Mouse (Mus musculus) MEL (cell line): ENCODE data around the gene Daxx. TPM values are rescaled to one million over a fixed set of nuclear protein-coding genes. Genes with fewer than 3 reads are reported as not detected.
A peak's percentile ranks its signal among the peaks of the same experiment; 100 is the strongest.

Experiments used
- DNase-seq: peaks from one replicate; pipeline ENCODE4 v3.0.0; 2011; ENCODE audit warnings: low read depth, low spot score
- H3K27ac ChIP-seq: 2 replicates; pipeline ENCODE4 v1.5.1; 2012; ENCODE audit warnings: low read depth, mild to moderate bottlenecking, control low read depth, low read length, moderate library complexity; ENCODE audit not compliant: control insufficient read depth
- H3K27me3 ChIP-seq, 2 experiments: fragments of 150-350 bp in 1 of 2; sonication (generic) in 1 of 2; 2 replicates each; pipeline ENCODE4 v1.6.1; 2012; ENCODE audit warnings: low read length in 2 of 2, mild to moderate bottlenecking in 2 of 2, improper control_type of control experiment in 1 of 2, moderate library complexity in 1 of 2; ENCODE audit not compliant: insufficient read depth in 2 of 2, control insufficient read depth in 1 of 2
- H3K36me3 ChIP-seq, 2 experiments: 2 replicates each; pipeline ENCODE4 v1.6.1; 2012 to 2014; ENCODE audit warnings: low read length in 2 of 2, improper control_type of control experiment in 1 of 2, inconsistent platforms in 1 of 2, mild to moderate bottlenecking in 1 of 2; ENCODE audit not compliant: insufficient read depth in 2 of 2, control insufficient read depth in 1 of 2
- H3K4me1 ChIP-seq, 2 experiments: fragments of 150-350 bp in 1 of 2; sonication (generic) in 1 of 2; 2 replicates each; pipeline ENCODE4 v1.6.1; 2012; ENCODE audit warnings: low read length in 2 of 2, improper control_type of control experiment in 1 of 2, mild to moderate bottlenecking in 1 of 2; ENCODE audit not compliant: insufficient read depth in 2 of 2, control insufficient read depth in 1 of 2
- H3K4me3 ChIP-seq, 2 experiments: fragments of 150-350 bp in 1 of 2; sonication (generic) in 1 of 2; 2 replicates each; pipeline ENCODE4 v1.5.1; 2012; ENCODE audit warnings: low read depth in 2 of 2, low read length in 2 of 2, mild to moderate bottlenecking in 2 of 2, moderate library complexity in 2 of 2, control low read depth in 1 of 2, improper control_type of control experiment in 1 of 2; ENCODE audit not compliant: control insufficient read depth in 1 of 2, insufficient read depth in 1 of 2
- H3K79me2 ChIP-seq: 2 replicates; pipeline ENCODE4 v1.6.1; 2012; ENCODE audit warnings: mild to moderate bottlenecking, low read length, moderate library complexity; ENCODE audit not compliant: control insufficient read depth, poor library complexity, insufficient read depth
- H3K9ac ChIP-seq: 2 replicates; pipeline ENCODE4 v1.6.1; 2012; ENCODE audit warnings: low read depth, mild to moderate bottlenecking, control low read depth, low read length, moderate library complexity; ENCODE audit not compliant: control insufficient read depth, poor library complexity, severe bottlenecking
- H3K9me3 ChIP-seq: fragments of 150-350 bp; sonication (generic); replicated peaks from 2 replicates; pipeline ENCODE4 v1.6.1; 2012; ENCODE audit warnings: mild to moderate bottlenecking, low read length, improper control_type of control experiment, moderate library complexity; ENCODE audit not compliant: insufficient read depth
- BHLHE40 ChIP-seq: IDR thresholded peaks from 2 replicates; pipeline ENCODE4 v1.6.1; 2012; ENCODE audit warnings: low read depth, mild to moderate bottlenecking, inconsistent platforms, low read length, improper control_type of control experiment, borderline replicate concordance
- CHD1 ChIP-seq: IDR thresholded peaks from 2 replicates; pipeline ENCODE4 v1.6.1; 2012; ENCODE audit warnings: low read depth, mild to moderate bottlenecking, inconsistent platforms, low read length, improper control_type of control experiment
- CTCF ChIP-seq, 3 experiments: IDR thresholded peaks in 2 of 3; conservative IDR thresholded peaks in 1 of 3; 2 replicates each; pipeline ENCODE4 v1.5.1; 2011 to 2012; ENCODE audit warnings: low read length in 3 of 3, low read depth in 2 of 3, mild to moderate bottlenecking in 2 of 3, improper control_type of control experiment in 1 of 3, inconsistent platforms in 1 of 3, mixed read lengths in 1 of 3, moderate library complexity in 1 of 3; ENCODE audit not compliant: control insufficient read depth in 1 of 3, insufficient read depth in 1 of 3, poor library complexity in 1 of 3, severe bottlenecking in 1 of 3
- E2F4 ChIP-seq: IDR thresholded peaks from 2 replicates; pipeline ENCODE4 v1.6.1; 2011; ENCODE audit warnings: low read depth, low read length, improper control_type of control experiment, borderline replicate concordance
- ELF1 ChIP-seq: IDR thresholded peaks from 2 replicates; pipeline ENCODE4 v1.6.1; 2014; ENCODE audit warnings: low read depth, mild to moderate bottlenecking, inconsistent platforms, low read length, improper control_type of control experiment, moderate library complexity
- EP300 ChIP-seq, 2 experiments: IDR thresholded peaks; 2 replicates each; pipeline ENCODE4 v1.6.1; 2011; ENCODE audit warnings: improper control_type of control experiment in 2 of 2, low read length in 2 of 2, low read depth in 1 of 2, mild to moderate bottlenecking in 1 of 2
- ETS1 ChIP-seq: IDR thresholded peaks from 2 replicates; pipeline ENCODE4 v1.6.1; 2012; ENCODE audit warnings: low read depth, mild to moderate bottlenecking, inconsistent platforms, low read length, improper control_type of control experiment, moderate library complexity
- GABPA ChIP-seq: IDR thresholded peaks from 2 replicates; pipeline ENCODE4 v1.6.1; 2012; ENCODE audit warnings: low read depth, mild to moderate bottlenecking, inconsistent platforms, low read length, improper control_type of control experiment, moderate library complexity
- GATA1 ChIP-seq: IDR thresholded peaks from 2 replicates; pipeline ENCODE4 v1.6.1; 2011; ENCODE audit warnings: low read depth, low read length, improper control_type of control experiment
- JUND ChIP-seq: IDR thresholded peaks from 2 replicates; pipeline ENCODE4 v1.6.1; 2011; ENCODE audit warnings: low read depth, mild to moderate bottlenecking, improper control_type of control experiment, low read length
- KAT2A ChIP-seq: conservative IDR thresholded peaks from 2 replicates; pipeline ENCODE4 v1.6.1; 2012; ENCODE audit warnings: low read depth, low read length, improper control_type of control experiment, inconsistent platforms
- MAFK ChIP-seq: IDR thresholded peaks from 2 replicates; pipeline ENCODE4 v1.6.1; 2011; ENCODE audit warnings: low read depth, mild to moderate bottlenecking, low read length, improper control_type of control experiment, borderline replicate concordance
- MAZ ChIP-seq: IDR thresholded peaks from 2 replicates; pipeline ENCODE4 v1.6.1; 2012; ENCODE audit warnings: low read depth, mild to moderate bottlenecking, inconsistent platforms, low read length, improper control_type of control experiment
- MEF2A ChIP-seq: IDR thresholded peaks from 2 replicates; pipeline ENCODE4 v1.6.1; 2014; ENCODE audit warnings: low read depth, mild to moderate bottlenecking, inconsistent platforms, low read length, improper control_type of control experiment; ENCODE audit not compliant: poor library complexity, insufficient replicate concordance, severe bottlenecking; ENCODE audit errors: extremely low read depth
- MXI1 ChIP-seq: IDR thresholded peaks from 2 replicates; pipeline ENCODE4 v1.6.1; 2011; ENCODE audit warnings: mild to moderate bottlenecking, low read depth, low read length, improper control_type of control experiment
- MYB ChIP-seq: IDR thresholded peaks from 2 replicates; pipeline ENCODE4 v1.6.1; 2011; ENCODE audit warnings: mild to moderate bottlenecking, low read depth, low read length, improper control_type of control experiment
- NELFE ChIP-seq: IDR thresholded peaks from 2 replicates; pipeline ENCODE4 v1.6.1; 2011; ENCODE audit warnings: low read depth, low read length, improper control_type of control experiment
- NRF1 ChIP-seq: IDR thresholded peaks from 2 replicates; pipeline ENCODE4 v1.6.1; 2014; ENCODE audit warnings: low read depth, mild to moderate bottlenecking, inconsistent platforms, low read length, improper control_type of control experiment, moderate library complexity; ENCODE audit not compliant: poor library complexity, insufficient read depth, severe bottlenecking
- POLR2A ChIP-seq, 2 experiments: IDR thresholded peaks; 2 replicates each; pipeline ENCODE4 v1.6.1; 2011 to 2012; ENCODE audit warnings: low read length in 2 of 2, mild to moderate bottlenecking in 2 of 2, control low read depth in 1 of 2, improper control_type of control experiment in 1 of 2, low read depth in 1 of 2, moderate library complexity in 1 of 2; ENCODE audit not compliant: control insufficient read depth in 1 of 2, insufficient read depth in 1 of 2, poor library complexity in 1 of 2
- POLR2AphosphoS2 ChIP-seq: IDR thresholded peaks from 2 replicates; pipeline ENCODE4 v1.6.1; 2011; ENCODE audit warnings: low read length, improper control_type of control experiment
- POLR2AphosphoS5 ChIP-seq: IDR thresholded peaks from 2 replicates; pipeline ENCODE4 v1.6.1; 2012; ENCODE audit warnings: low read depth, borderline replicate concordance, mild to moderate bottlenecking, inconsistent platforms, low read length, moderate library complexity, mixed read lengths
- RAD21 ChIP-seq: IDR thresholded peaks from 2 replicates; pipeline ENCODE4 v1.6.1; 2011; ENCODE audit warnings: mild to moderate bottlenecking, low read depth, low read length, improper control_type of control experiment
- RCOR1 ChIP-seq: IDR thresholded peaks from 2 replicates; pipeline ENCODE4 v1.6.1; 2012; ENCODE audit warnings: low read depth, mild to moderate bottlenecking, inconsistent platforms, low read length, improper control_type of control experiment
- SIN3A ChIP-seq: IDR thresholded peaks from 2 replicates; pipeline ENCODE4 v1.6.1; 2012; ENCODE audit warnings: low read length, improper control_type of control experiment, inconsistent platforms
- SMC3 ChIP-seq: IDR thresholded peaks from 2 replicates; pipeline ENCODE4 v1.6.1; 2011; ENCODE audit warnings: low read depth, low read length, improper control_type of control experiment
- TBP ChIP-seq: IDR thresholded peaks from 2 replicates; pipeline ENCODE4 v1.8.0; 2011; ENCODE audit warnings: low read depth, low read length, improper control_type of control experiment
- TCF12 ChIP-seq: IDR thresholded peaks from 2 replicates; pipeline ENCODE4 v1.6.1; 2014; ENCODE audit warnings: low read depth, mild to moderate bottlenecking, inconsistent platforms, low read length, improper control_type of control experiment, moderate library complexity
- UBTF ChIP-seq: IDR thresholded peaks from 2 replicates; pipeline ENCODE4 v1.6.1; 2012; ENCODE audit warnings: low read depth, mild to moderate bottlenecking, inconsistent platforms, low read length, improper control_type of control experiment, moderate library complexity, borderline replicate concordance; ENCODE audit not compliant: insufficient read depth
- USF1 ChIP-seq: IDR thresholded peaks from 2 replicates; pipeline ENCODE4 v1.6.1; 2014; ENCODE audit warnings: low read depth, mild to moderate bottlenecking, inconsistent platforms, low read length, improper control_type of control experiment, moderate library complexity
- USF2 ChIP-seq, 2 experiments: IDR thresholded peaks; 2 replicates each; pipeline ENCODE4 v1.6.1; 2011 to 2012; ENCODE audit warnings: improper control_type of control experiment in 2 of 2, low read length in 2 of 2, borderline replicate concordance in 1 of 2, inconsistent platforms in 1 of 2, low read depth in 1 of 2, mild to moderate bottlenecking in 1 of 2; ENCODE audit not compliant: insufficient read depth in 1 of 2
- ZC3H11A ChIP-seq: IDR thresholded peaks from 2 replicates; pipeline ENCODE4 v1.6.1; 2012; ENCODE audit warnings: low read depth, mild to moderate bottlenecking, inconsistent platforms, low read length, improper control_type of control experiment
- ZKSCAN1 ChIP-seq: IDR thresholded peaks from 2 replicates; pipeline ENCODE4 v1.6.1; 2012; ENCODE audit warnings: low read depth, mild to moderate bottlenecking, inconsistent platforms, low read length, improper control_type of control experiment, moderate library complexity
- ZMIZ1 ChIP-seq: IDR thresholded peaks from 2 replicates; pipeline ENCODE4 v1.6.1; 2012; ENCODE audit warnings: low read depth, mild to moderate bottlenecking, inconsistent platforms, low read length, improper control_type of control experiment, moderate library complexity
- ZNF384 ChIP-seq: IDR thresholded peaks from 2 replicates; pipeline ENCODE4 v1.6.1; 2012; ENCODE audit warnings: low read depth, mild to moderate bottlenecking, inconsistent platforms, low read length, improper control_type of control experiment
- polyA plus RNA-seq, 2 experiments: library from polyadenylated mRNA; stranded (reverse) in 1 of 2; unstranded in 1 of 2; fragments of >175 nt in 1 of 2; fragments of >200 nt in 1 of 2; gene quantifications; 2 replicates each; pipeline versions ENCODE4 v1.2.1 to v1.2.4; 2012; ENCODE audit warnings: low replicate concordance in 2 of 2, low read depth in 1 of 2; ENCODE audit not compliant: insufficient read length in 2 of 2, insufficient read depth in 1 of 2, missing spikeins in 1 of 2
- total RNA-seq: library from RNA; depleted of rRNA; stranded (reverse); fragments of 300-350 nt; gene quantifications from 2 replicates; pipeline ENCODE4 v1.2.3, GENCODE M21; 2012; rRNA removed

Daxx gene
- total RNA-seq (39.6 and 40.6 TPM in 2 replicates), polyA plus RNA-seq (10 to 100 TPM in 1 of 2 experiments, not detected in 1; 68.0 TPM)

DNA sequence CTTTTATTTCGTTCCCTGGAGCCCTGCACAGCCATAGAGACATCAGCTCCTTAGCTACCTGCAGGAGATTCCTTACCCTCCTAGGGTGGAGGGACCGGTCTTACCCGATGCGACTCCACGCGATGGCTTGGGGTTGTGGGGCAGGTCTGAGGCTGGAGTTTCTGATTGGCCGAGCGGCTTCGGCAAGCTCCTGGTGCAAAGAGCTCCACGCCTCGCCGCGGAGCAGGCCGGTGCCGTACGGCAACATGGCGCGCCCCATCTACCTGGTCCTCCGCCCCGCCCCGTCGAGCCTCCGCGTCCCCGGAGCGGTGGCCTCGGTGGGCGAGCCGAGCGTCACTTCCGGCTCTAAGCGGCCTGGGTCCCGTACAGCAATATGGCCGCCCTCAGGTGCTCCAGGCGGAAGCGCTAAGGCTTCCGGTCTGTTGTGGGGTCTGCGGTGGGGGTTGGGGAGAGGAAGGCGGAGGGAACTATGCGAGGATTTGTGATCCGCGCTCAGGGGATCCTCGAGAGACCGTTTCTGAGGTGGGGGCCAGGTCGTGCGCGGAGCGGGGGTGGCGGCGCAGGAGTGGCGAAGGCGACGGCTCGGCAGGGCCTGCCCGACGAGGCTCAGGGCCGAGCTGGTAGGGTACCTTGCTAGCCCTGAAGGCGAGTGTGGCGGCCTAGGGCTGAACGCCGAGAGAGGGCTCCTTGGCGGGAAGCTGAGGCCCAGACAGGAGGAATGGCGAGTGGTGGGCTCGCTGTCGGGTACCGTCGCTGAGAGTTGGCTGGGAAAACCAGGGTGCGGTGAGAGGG is at the start of gene Daxx:
Gene Daxx (plus strand): TSS at position 338 of the 792 bp plus-strand sequence.
- peak within 1 kb of the TSS; percentile 76 to 90 for H3K4me3 ChIP-seq
- peak within 1 kb of the TSS; percentile 75 for H3K27ac ChIP-seq
- H3K27me3 ChIP-seq, result no peaks in the 10 kb centered on the region
- peaks cover 30% of the 10 kb centered on the region for H3K79me2 ChIP-seq
- H3K4me1 ChIP-seq, result peaks cover 0 to 10% of the 10 kb centered on the region in 2 experiments; a peak in 2 of 4 replicates
- no peaks in the 10 kb centered on the region for H3K9me3 ChIP-seq
- peak; percentile 99 for DNase-seq
- peak within 1 kb of the TSS; percentile 91 for H3K9ac ChIP-seq
- peaks cover 0 to 9% of the 10 kb centered on the region in 2 experiments; a peak in 3 of 4 replicates for H3K36me3 ChIP-seq
- TF ChIP-seq CTCF (IDR thresholded peaks at IDR 0.05 in 2 of 3, conservative IDR thresholded peaks at IDR 0.05 in 1 of 3; ENCODE audit: control insufficient read depth in 1 of 3, insufficient read depth in 1 of 3, low read depth in 2 of 3, low read length in 3 of 3, poor library complexity in 1 of 3, severe bottlenecking in 1 of 3) (no peak), SMC3 (no peak), ZMIZ1 (peak; percentile 82; the same call in 1 of the 2 replicates), BHLHE40 (no peak), UBTF (no peak), NRF1 (peak; percentile 57), NELFE (peak; percentile 83), POLR2A (IDR thresholded peaks at IDR 0.05; ENCODE audit: control insufficient read depth in 1 of 2, insufficient read depth in 1 of 2, low read depth in 1 of 2, low read length in 2 of 2, poor library complexity in 1 of 2) (peak in 1 of 2 experiments; percentile 85; a peak in 3 of 4 replicates), RCOR1 (peak; percentile 59; the same call in 1 of the 2 replicates), TBP (no peak; the same call in 1 of the 2 replicates), POLR2AphosphoS5 (no peak), E2F4 (no peak), CHD1 (no peak), RAD21 (no peak), POLR2AphosphoS2 (peak; percentile 64; the same call in 1 of the 2 replicates), KAT2A (peak; percentile 82; the same call in 1 of the 2 replicates), MAFK (no peak), ZC3H11A (no peak), ZKSCAN1 (no peak), USF1 (no peak), EP300 (IDR thresholded peaks at IDR 0.05; ENCODE audit: low read depth in 1 of 2, low read length in 2 of 2) (peak in 1 of 2 experiments; percentile 36; a peak in 1 of 4 replicates), MEF2A (no peak), SIN3A (peak; percentile 88), MXI1 (peak; percentile 79), MAZ (peak; percentile 85), JUND (no peak), MYB (no peak), USF2 (IDR thresholded peaks at IDR 0.05; ENCODE audit: borderline replicate concordance in 1 of 2, insufficient read depth in 1 of 2, low read depth in 1 of 2, low read length in 2 of 2) (no peak), ETS1 (peak; percentile 73), ELF1 (peak; percentile 98), TCF12 (peak; percentile 41; the same call in 1 of the 2 replicates), ZNF384 (no peak), GABPA (no peak), GATA1 (no peak)
